Mouse (Mus musculus) CH12.LX (cell line): ENCODE results near the gene Gm45233. TPM values are rescaled to one million over a fixed set of nuclear protein-coding genes. Genes with fewer than 3 reads are reported as not detected.

ENCODE experiments used
- DNase-seq: peaks from one replicate; pipeline ENCODE4 v3.0.0-alpha.2; 2013; ENCODE audit errors: extremely low read depth
- H3K27ac ChIP-seq: 2 replicates; pipeline ENCODE4 v1.5.1; 2012; ENCODE audit warnings: low read depth, mild to moderate bottlenecking, control low read depth, moderate library complexity; ENCODE audit not compliant: insufficient read depth
- H3K27me3 ChIP-seq: replicated peaks from 2 replicates; pipeline ENCODE3; 2012; ENCODE audit warnings: inconsistent platforms
- H3K36me3 ChIP-seq, 2 experiments: replicated peaks in 1 of 2; 2 replicates each; pipeline versions ENCODE3 to v1.6.1; 2012; ENCODE audit warnings: inconsistent platforms in 1 of 2, low read length in 1 of 2, mild to moderate bottlenecking in 1 of 2, mixed read lengths in 1 of 2, moderate library complexity in 1 of 2; ENCODE audit not compliant: control insufficient read depth in 1 of 2, insufficient read depth in 1 of 2
- H3K4me1 ChIP-seq, 2 experiments: 2 replicates each; pipeline ENCODE4 v1.6.1; 2012; ENCODE audit warnings: inconsistent platforms in 1 of 2, moderate library complexity in 1 of 2; ENCODE audit not compliant: insufficient read depth in 2 of 2, control insufficient read depth in 1 of 2
- H3K4me2 ChIP-seq: 2 replicates; pipeline ENCODE4 v1.6.1; 2012; ENCODE audit warnings: low read depth, mild to moderate bottlenecking, control low read depth; ENCODE audit not compliant: poor library complexity, insufficient read depth, severe bottlenecking
- H3K4me3 ChIP-seq, 3 experiments: fragments of 150-350 bp in 1 of 3; sonication (generic) in 1 of 3; replicated peaks in 1 of 3; 2 replicates each; pipeline versions ENCODE3 to v1.5.1; 2011 to 2012; ENCODE audit warnings: low read depth in 2 of 3, low read length in 2 of 3, mild to moderate bottlenecking in 2 of 3, moderate library complexity in 2 of 3, control low read depth in 1 of 3, improper control_type of control experiment in 1 of 3, inconsistent platforms in 1 of 3, mixed read lengths in 1 of 3; ENCODE audit not compliant: poor library complexity in 1 of 3
- H3K79me2 ChIP-seq: replicated peaks from 2 replicates; pipeline ENCODE4 v1.6.1; 2012; ENCODE audit warnings: mild to moderate bottlenecking, moderate library complexity; ENCODE audit not compliant: control insufficient read depth, poor library complexity, insufficient read depth, severe bottlenecking; ENCODE audit errors: extremely low read depth
- H3K9ac ChIP-seq: 2 replicates; pipeline ENCODE4 v1.6.1; 2012; ENCODE audit warnings: low read depth, mild to moderate bottlenecking, control low read depth, moderate library complexity; ENCODE audit not compliant: insufficient read depth
- H3K9me3 ChIP-seq: replicated peaks from 2 replicates; pipeline ENCODE3; 2012; ENCODE audit warnings: low read length, inconsistent platforms, mixed read lengths
- BHLHE40 ChIP-seq: IDR thresholded peaks from 2 replicates; pipeline ENCODE4 v1.6.1; 2011; ENCODE audit warnings: mild to moderate bottlenecking, low read depth, low read length, improper control_type of control experiment
- CHD1 ChIP-seq: IDR thresholded peaks from 2 replicates; pipeline ENCODE4 v1.6.1; 2012; ENCODE audit warnings: low read depth, low read length, improper control_type of control experiment, inconsistent platforms
- CHD2 ChIP-seq: IDR thresholded peaks from 2 replicates; pipeline ENCODE4 v1.6.1; 2011; ENCODE audit warnings: low read length, improper control_type of control experiment
- ELF1 ChIP-seq: IDR thresholded peaks from 2 replicates; pipeline ENCODE4 v1.6.1; 2014; ENCODE audit warnings: low read depth, mild to moderate bottlenecking, inconsistent platforms, low read length, improper control_type of control experiment
- EP300 ChIP-seq: IDR thresholded peaks from 2 replicates; pipeline ENCODE4 v1.6.1; 2011; ENCODE audit warnings: low read length, improper control_type of control experiment
- ETS1 ChIP-seq: conservative IDR thresholded peaks from 2 replicates; pipeline ENCODE4 v1.6.1; 2012; ENCODE audit warnings: low read depth, mild to moderate bottlenecking, inconsistent platforms, low read length, improper control_type of control experiment, moderate library complexity
- GABPA ChIP-seq: IDR thresholded peaks from 2 replicates; pipeline ENCODE4 v1.6.1; 2012; ENCODE audit warnings: low read depth, low read length, improper control_type of control experiment, inconsistent platforms; ENCODE audit not compliant: insufficient replicate concordance
- HCFC1 ChIP-seq: IDR thresholded peaks from 2 replicates; pipeline ENCODE4 v1.6.1; 2012; ENCODE audit warnings: low read depth, mild to moderate bottlenecking, inconsistent platforms, low read length, improper control_type of control experiment
- KAT2A ChIP-seq: IDR thresholded peaks from 2 replicates; pipeline ENCODE4 v1.6.1; 2012; ENCODE audit warnings: low read length, improper control_type of control experiment, inconsistent platforms; ENCODE audit not compliant: insufficient replicate concordance
- MAZ ChIP-seq: IDR thresholded peaks from 2 replicates; pipeline ENCODE4 v1.6.1; 2012; ENCODE audit warnings: low read depth, mild to moderate bottlenecking, inconsistent platforms, low read length, improper control_type of control experiment, moderate library complexity
- MXI1 ChIP-seq: IDR thresholded peaks from 2 replicates; pipeline ENCODE4 v1.6.1; 2011; ENCODE audit warnings: mild to moderate bottlenecking, low read depth, low read length, improper control_type of control experiment
- POLR2A ChIP-seq: IDR thresholded peaks from 2 replicates; pipeline ENCODE4 v1.6.1; 2011; ENCODE audit warnings: low read depth, mild to moderate bottlenecking, improper control_type of control experiment, low read length
- POLR2AphosphoS2 ChIP-seq: IDR thresholded peaks from 2 replicates; pipeline ENCODE4 v1.6.1; 2011; ENCODE audit warnings: low read depth, low read length, improper control_type of control experiment
- RCOR1 ChIP-seq: conservative IDR thresholded peaks from 2 replicates; pipeline ENCODE4 v1.6.1; 2012; ENCODE audit warnings: low read depth, mild to moderate bottlenecking, inconsistent platforms, low read length, improper control_type of control experiment
- SIN3A ChIP-seq: IDR thresholded peaks from 2 replicates; pipeline ENCODE4 v1.6.1; 2012; ENCODE audit warnings: low read length, improper control_type of control experiment, inconsistent platforms
- SMC3 ChIP-seq: IDR thresholded peaks from 2 replicates; pipeline ENCODE4 v1.6.1; 2011; ENCODE audit warnings: low read depth, low read length, improper control_type of control experiment
- TBP ChIP-seq: conservative IDR thresholded peaks from 2 replicates; pipeline ENCODE4 v1.6.1; 2011; ENCODE audit warnings: low read depth, low read length, improper control_type of control experiment
- USF1 ChIP-seq: IDR thresholded peaks from 2 replicates; pipeline ENCODE4 v1.6.1; 2014; ENCODE audit warnings: low read depth, mild to moderate bottlenecking, inconsistent platforms, low read length, improper control_type of control experiment
- USF2 ChIP-seq: conservative IDR thresholded peaks from 2 replicates; pipeline ENCODE4 v1.6.1; 2011; ENCODE audit warnings: low read depth, low read length, improper control_type of control experiment
- ZC3H11A ChIP-seq: IDR thresholded peaks from 2 replicates; pipeline ENCODE4 v1.6.1; 2012; ENCODE audit warnings: low read depth, mild to moderate bottlenecking, inconsistent platforms, low read length, improper control_type of control experiment
- dilution Hi-C: fragments of 300-500 bp; cut with MboI; formaldehyde crosslinking; loops from 2 replicates; pipeline ENCODE4 v1.14.3; 2020; ENCODE audit warnings: low sequenced_read_pairs; ENCODE audit not compliant: extremely low pct_unique_long_range_greater_than_20kb, extremely low pct_ligation_motif_present
- in situ Hi-C: fragments of 300-500 bp; cut with MboI; formaldehyde crosslinking; loops from 3 replicates; pipeline ENCODE4 v1.14.3; 2019; ENCODE audit warnings: low sequenced_read_pairs, low pct_ligation_motif_present, low pct_unique_long_range_greater_than_20kb, mixed read lengths
- polyA plus RNA-seq: library from polyadenylated mRNA; unstranded; fragments of >175 nt; gene quantifications from 2 replicates; pipeline ENCODE4 v1.2.1, GENCODE M21; 2012; ENCODE audit warnings: low read depth; ENCODE audit not compliant: insufficient read length
- total RNA-seq, 2 experiments: library from RNA; depleted of rRNA; stranded (reverse); fragments of 300-350 nt in 1 of 2; fragments of >200 nt in 1 of 2; gene quantifications; 2 replicates each; pipeline ENCODE4 v1.2.3; 2012 to 2014

Gene Gm45233
- total and polyA plus RNA-seq, 3 experiments: 0.66 TPM; not detected in 2

- no peak for TF ChIP-seq MXI1
- no peak for TF ChIP-seq HCFC1
- no peak for TF ChIP-seq SIN3A
- TF ChIP-seq, all 38 proteins: peak for 3
These were observed 51.6 kb downstream of the Gm45233 start (continued) for GRCm38 (mm10) chr7:43495343-43496021.

GRCm38 (mm10) chr7:43511707-43512478 lies 68.0 kb downstream of the Gm45233 start:
- peaks cover 2 to 12% of the 10 kb centered on the region in 2 experiments; a peak in 2 of 4 replicates for H3K4me1 ChIP-seq
- dilution Hi-C loops (no loop called here), in situ Hi-C loops (no loop called here)
- H3K9ac ChIP-seq: no peak overlapping the region
- H3K27me3 ChIP-seq: peaks cover 8% of the 10 kb centered on the region
- no peaks in the 10 kb centered on the region for H3K9me3 ChIP-seq
- no peak overlapping the region for H3K4me3 ChIP-seq
- no peak for DNase-seq
- H3K36me3 ChIP-seq: no peaks in the 10 kb centered on the region
- H3K79me2 ChIP-seq: no peaks in the 10 kb centered on the region
- H3K27ac ChIP-seq: no peak overlapping the region
- TF ChIP-seq GABPA (no peak), POLR2AphosphoS2 (no peak), TBP (no peak), SMC3 (no peak), ETS1 (no peak), ELF1 (no peak), CHD2 (no peak), ZC3H11A (no peak), MAZ (no peak), POLR2A (no peak), BHLHE40 (no peak), RCOR1 (no peak), KAT2A (no peak), EP300 (no peak), USF1 (no peak), CHD1 (no peak), USF2 (no peak)
- TF ChIP-seq, all 38 proteins: peak for 0
- no peak overlapping the region for H3K4me2 ChIP-seq
